29 mouse cellular contexts compared by ENCODE assay signal in the genomic region with DNA sequence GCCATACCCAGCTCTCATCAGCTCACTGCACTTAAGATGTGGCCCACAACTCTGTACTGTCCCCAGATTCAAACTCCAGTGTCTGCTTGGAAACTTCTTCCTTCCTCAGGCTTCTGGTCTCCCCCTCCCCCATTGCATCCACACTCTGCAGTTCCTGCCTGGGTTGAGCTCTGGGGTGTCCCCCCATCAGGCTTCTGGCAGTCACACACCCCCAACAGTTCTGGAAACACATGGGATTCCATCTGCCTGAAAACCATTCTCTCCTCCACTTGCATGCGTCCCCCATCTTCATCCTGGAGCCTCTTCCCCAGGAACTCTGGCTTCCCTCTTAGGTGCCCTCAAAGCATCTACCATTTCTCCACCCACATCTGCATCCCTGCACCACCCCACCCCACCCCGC. TPM values are rescaled to one million over a fixed set of nuclear protein-coding genes. Genes with fewer than 3 reads are reported as not detected.
DNase-seq lines count a peak whose midpoint lies in the region; TF ChIP-seq lines count a peak whose summit lies in the region.
"Had no signal": no experiment of that assay in that cellular context is flagged by ENCODE, and none has a peak within 500 bp of the region (broad histone marks: within the 10 kb centered on the region; RNA-seq: fewer than 3 reads in every experiment).

No protein-coding gene starts in this region.

- WGBS in kidney, adult 2 months = 87% methylated on average over 2 of the region's 2 CpGs

- DNase-seq in layer of hippocampus, adult 2 months (ENCODE audit: low spot score in 2 of 2) = peak; percentile 62 to 66
- DNase-seq in layer of hippocampus, adult 9-10 months (ENCODE audit: low spot score) = no peak
- peak; percentile 43 to 50 for DNase-seq in layer of hippocampus, adult 8-10 months (ENCODE audit: low spot score in 2 of 2)
- DNase-seq in kidney, adult 2 months = no peak
- no peak for DNase-seq in spleen, postnatal 4 days (ENCODE audit: low spot score in 2 of 2)
- DNase-seq: adrenal gland, adult 2 months; adrenal gland, postnatal 14 days; cerebellum, adult 11-12 months; cerebellum, adult 8-10 months; cerebellum, postnatal 10 days; cerebellum, postnatal 36 days; embryo, embryonic 11 days; gastrocnemius, postnatal 10 days; gastrocnemius, postnatal 36 days; heart, adult 2 months; heart, postnatal 14 days had no signal

- no peak overlapping the region for H3K27ac ChIP-seq in layer of hippocampus, adult 2 months
- no peak overlapping the region for H3K27ac ChIP-seq in kidney, adult 2 months (ENCODE audit: insufficient read depth, low read depth, low read length)
- H3K27ac ChIP-seq: embryonic facial prominence, embryonic 10.5 days; embryonic facial prominence, embryonic 13.5 days; forebrain, embryonic 10.5 days; forebrain, embryonic 13.5 days; heart, adult 2 months; heart, embryonic 10.5 days; heart, embryonic 13.5 days; hindbrain, embryonic 12.5 days; hindbrain, embryonic 15.5 days had no signal

- no peak overlapping the region for H3ac ChIP-seq in myocyte (ENCODE audit: control insufficient read depth, insufficient read length)

- TF ChIP-seq CTCF in layer of hippocampus, adult 2 months (conservative IDR thresholded peaks at IDR 0.05) = no peak
- TF ChIP-seq CTCF in kidney, adult 2 months (conservative IDR thresholded peaks at IDR 0.05; ENCODE audit: insufficient read depth, insufficient read length, low read depth, low read length) = no peak

- H3K4me3 ChIP-seq in layer of hippocampus, adult 2 months = no peak overlapping the region
- no peak overlapping the region for H3K4me3 ChIP-seq in myocyte
- no peak overlapping the region for H3K4me3 ChIP-seq in kidney, adult 2 months (ENCODE audit: insufficient read depth, low read depth, low read length)
- H3K4me3 ChIP-seq: embryonic facial prominence, embryonic 10.5 days; embryonic facial prominence, embryonic 13.5 days; forebrain, embryonic 10.5 days; forebrain, embryonic 13.5 days; heart, adult 2 months; heart, embryonic 10.5 days; heart, embryonic 13.5 days; hindbrain, embryonic 12.5 days; hindbrain, embryonic 15.5 days had no signal

- TF ChIP-seq POLR2A in myocyte (IDR thresholded peaks at IDR 0.05; ENCODE audit: insufficient read length, low read depth) = no peak
- no peak for TF ChIP-seq POLR2A in kidney, adult 2 months (IDR thresholded peaks at IDR 0.05; ENCODE audit: low read depth, low read length)

- no peaks in the 10 kb centered on the region for H3K27me3 ChIP-seq in myocyte (ENCODE audit: control insufficient read depth, insufficient read depth, insufficient read length)
- no peaks in the 10 kb centered on the region for H3K27me3 ChIP-seq in kidney, adult 2 months (replicated peaks; ENCODE audit: control insufficient read depth, insufficient read depth, low read length)
- H3K27me3 ChIP-seq: embryonic facial prominence, embryonic 13.5 days; forebrain, embryonic 13.5 days; heart, embryonic 13.5 days; hindbrain, embryonic 12.5 days; hindbrain, embryonic 15.5 days had no signal

- H3K4me1 ChIP-seq in kidney, adult 2 months (ENCODE audit: control insufficient read depth, insufficient read depth, low read length) = 0 out of 2 replicates have a peak, but pooled peaks cover 4% of the 10 kb centered on the region
- H3K4me1 ChIP-seq: forebrain, embryonic 13.5 days; hindbrain, embryonic 12.5 days; hindbrain, embryonic 15.5 days had no signal

- peak overlapping the region; percentile 44 for H3K4me2 ChIP-seq in myocyte (ENCODE audit: low read depth)
- H3K4me2 ChIP-seq: embryonic facial prominence, embryonic 13.5 days; forebrain, embryonic 13.5 days; heart, embryonic 13.5 days; hindbrain, embryonic 12.5 days; hindbrain, embryonic 15.5 days had no signal

- no peaks in the 10 kb centered on the region for H3K79me2 ChIP-seq in myocyte (ENCODE audit: control insufficient read depth, insufficient read depth)

- H3K36me3 ChIP-seq in myocyte (ENCODE audit: control insufficient read depth, insufficient read depth) = peaks cover 10% of the 10 kb centered on the region
- H3K36me3 ChIP-seq in kidney, adult 2 months (ENCODE audit: control insufficient read depth, insufficient read depth, low read length) = no peaks in the 10 kb centered on the region

TF ChIP-seq in myocyte, 11 proteins besides CTCF, POLR2A, EP300 and RAD21:
- no peak for TF ChIP-seq MAX (IDR thresholded peaks at IDR 0.05; ENCODE audit: low read depth)
- TF ChIP-seq CEBPB (IDR thresholded peaks at IDR 0.05; ENCODE audit: insufficient read depth, poor library complexity, severe bottlenecking) = no peak
- no peak for TF ChIP-seq POLR2AphosphoS2 (IDR thresholded peaks at IDR 0.05; ENCODE audit: insufficient read length, low read depth)
- TF ChIP-seq MYOG (IDR thresholded peaks at IDR 0.05; ENCODE audit: control insufficient read depth in 1 of 3, insufficient read depth in 1 of 3, insufficient read length in 2 of 3, low read depth in 2 of 3) = no peak
- no peak for TF ChIP-seq MYOD1 (IDR thresholded peaks at IDR 0.05; ENCODE audit: control insufficient read depth in 1 of 3, insufficient read length in 2 of 3, low read depth in 2 of 3)
- TF ChIP-seq TCF3 (IDR thresholded peaks at IDR 0.05; ENCODE audit: insufficient read length, low read depth) = no peak
- TF ChIP-seq REST (IDR thresholded peaks at IDR 0.05; ENCODE audit: insufficient read depth, insufficient read length) = no peak
- no peak for TF ChIP-seq TCF12 (IDR thresholded peaks at IDR 0.05; ENCODE audit: insufficient read depth, poor library complexity, severe bottlenecking)
- no peak for TF ChIP-seq SRF (IDR thresholded peaks at IDR 0.05; ENCODE audit: control insufficient read depth, insufficient read length, low read depth)
- no peak for TF ChIP-seq USF1 (IDR thresholded peaks at IDR 0.05; ENCODE audit: low read depth)
- no peak for TF ChIP-seq E2F4 (IDR thresholded peaks at IDR 0.05; ENCODE audit: insufficient read depth)

RNA-seq across cellular contexts. Expression of a gene that starts 19.3 kb away (rescaled TPM):
- 10 to 100 TPM; 15.1 to 15.4 TPM for total RNA-seq in layer of hippocampus, adult 2 months (2021)
- total RNA-seq in layer of hippocampus, adult 8-10 months (2022) = 10 to 100 TPM; 18.1 to 22.0 (median 18.8) TPM
- polyA plus RNA-seq in myocyte (2012; fragmentation: generic; extraction: Trizol) = 65.8 TPM
- polyA plus RNA-seq in kidney, adult 2 months (2012; rRNA removed) = 3.3 and 4.5 TPM in 2 replicates

RNA-seq across cellular contexts. Expression of a gene that starts 42.2 kb away (rescaled TPM):
- 10 to 100 TPM; 76.1 to 76.8 TPM for total RNA-seq in layer of hippocampus, adult 2 months (2021)
- 10 to 100 TPM; 60.0 to 93.5 (median 78.2) TPM for total RNA-seq in layer of hippocampus, adult 8-10 months (2022)
- 35.7 TPM for polyA plus RNA-seq in myocyte (2012; fragmentation: generic; extraction: Trizol)
- polyA plus RNA-seq in kidney, adult 2 months (2012; rRNA removed) = 63.8 and 83.5 TPM in 2 replicates

RNA-seq across cellular contexts. Expression of a gene that starts 45.3 kb away (rescaled TPM):
- not detected for total RNA-seq in layer of hippocampus, adult 2 months (2021)
- not detected for total RNA-seq in layer of hippocampus, adult 8-10 months (2022)
- polyA plus RNA-seq in myocyte (2012; fragmentation: generic; extraction: Trizol) = 0.59 TPM
- 0.06 and 0.08 TPM in 2 replicates for polyA plus RNA-seq in kidney, adult 2 months (2012; rRNA removed)
- total RNA-seq: adrenal gland, postnatal 14 days; gastrocnemius, adult 18-20 months; gastrocnemius, postnatal 10 days; gastrocnemius, postnatal 36 days; heart, adult 2 months; heart, postnatal 14 days; hematopoietic stem cell, adult 5-6 weeks; MEL had no signal
- polyA plus RNA-seq: cortical plate, adult 2 months had no signal

RNA-seq across cellular contexts. Expression of a gene that starts 52.3 kb away (rescaled TPM):
- under 1 TPM; 0.44 to 0.92 TPM for total RNA-seq in layer of hippocampus, adult 2 months (2021)
- total RNA-seq in layer of hippocampus, adult 8-10 months (2022) = 1 to 10 TPM in 2 of 4 experiments, under 1 TPM in 2; 0.41 to 3.4 (median 1.2) TPM
- polyA plus RNA-seq in myocyte (2012; fragmentation: generic; extraction: Trizol) = 0.11 TPM
- polyA plus RNA-seq in kidney, adult 2 months (2012; rRNA removed) = 7.4 and 9.9 TPM in 2 replicates

Comparison
In these comparisons a context has a peak if more than half of its experiments do, and no peak if none do; other contexts are left out.
1. DNase-seq: peak in layer of hippocampus, adult 2 months (2 of 2) and layer of hippocampus, adult 8-10 months (2 of 2); none in layer of hippocampus, adult 9-10 months (single experiment), kidney, adult 2 months (single experiment) and spleen, postnatal 4 days (0 of 2).